Mouse (Mus musculus): ENCODE measurements around the gene Cks1brt. TPM values are rescaled to one million over a fixed set of nuclear protein-coding genes. Genes with fewer than 3 reads are reported as not detected.

Cks1brt gene
- polyA plus RNA-seq, 1 experiment: not detected

GRCm38 (mm10) chr8:85142516-85142915 is 9.2 kb upstream of the Cks1brt start:
- H3ac ChIP-seq (ENCODE audit: control insufficient read depth, insufficient read length): no peak overlapping the region
- TF ChIP-seq TCF12 (IDR thresholded peaks at IDR 0.05; ENCODE audit: insufficient read depth, poor library complexity, severe bottlenecking): no peak
- no peak for TF ChIP-seq CEBPB (IDR thresholded peaks at IDR 0.05; ENCODE audit: insufficient read depth, poor library complexity, severe bottlenecking)
- TF ChIP-seq E2F4 (IDR thresholded peaks at IDR 0.05; ENCODE audit: insufficient read depth): no peak
- H3K4me3 ChIP-seq: no peak overlapping the region
- no peaks in the 10 kb centered on the region for H3K36me3 ChIP-seq (ENCODE audit: control insufficient read depth, insufficient read depth)
- no peaks in the 10 kb centered on the region for H3K79me2 ChIP-seq (ENCODE audit: control insufficient read depth, insufficient read depth)
- no peaks in the 10 kb centered on the region for H3K27me3 ChIP-seq (ENCODE audit: control insufficient read depth, insufficient read depth, insufficient read length)
- H3K4me2 ChIP-seq (ENCODE audit: low read depth): no peak overlapping the region

- Histone ChIP-seq H3K36me3 (ENCODE audit: control insufficient read depth, insufficient read depth) (no peaks in the 10 kb centered on the region), H3K4me3 (no peak overlapping the region), H3K4me2 (ENCODE audit: low read depth) (no peak overlapping the region), H3K79me2 (ENCODE audit: control insufficient read depth, insufficient read depth) (no peaks in the 10 kb centered on the region), H3ac (ENCODE audit: control insufficient read depth, insufficient read length) (no peak overlapping the region), H3K27me3 (ENCODE audit: control insufficient read depth, insufficient read depth, insufficient read length) (peaks cover 3% of the 10 kb centered on the region)
- no peak for TF ChIP-seq MYOD1 (IDR thresholded peaks at IDR 0.05; ENCODE audit: control insufficient read depth in 1 of 3, insufficient read length in 2 of 3, low read depth in 2 of 3)
- no peak for TF ChIP-seq POLR2A (IDR thresholded peaks at IDR 0.05; ENCODE audit: insufficient read length, low read depth)
- TF ChIP-seq TCF3 (IDR thresholded peaks at IDR 0.05; ENCODE audit: insufficient read length, low read depth): no peak
- TF ChIP-seq CEBPB (IDR thresholded peaks at IDR 0.05; ENCODE audit: insufficient read depth, poor library complexity, severe bottlenecking): no peak
- no peak for TF ChIP-seq USF1 (IDR thresholded peaks at IDR 0.05; ENCODE audit: low read depth)
- TF ChIP-seq SRF (IDR thresholded peaks at IDR 0.05; ENCODE audit: control insufficient read depth, insufficient read length, low read depth): no peak
- no peak for TF ChIP-seq MYOG (IDR thresholded peaks at IDR 0.05; ENCODE audit: control insufficient read depth in 1 of 3, insufficient read depth in 1 of 3, insufficient read length in 2 of 3, low read depth in 2 of 3)
- no peak for TF ChIP-seq TCF12 (IDR thresholded peaks at IDR 0.05; ENCODE audit: insufficient read depth, poor library complexity, severe bottlenecking)
- no peak for TF ChIP-seq E2F4 (IDR thresholded peaks at IDR 0.05; ENCODE audit: insufficient read depth)
- no peak for TF ChIP-seq POLR2AphosphoS2 (IDR thresholded peaks at IDR 0.05; ENCODE audit: insufficient read length, low read depth)
- TF ChIP-seq MAX (IDR thresholded peaks at IDR 0.05; ENCODE audit: low read depth): no peak
- TF ChIP-seq REST (IDR thresholded peaks at IDR 0.05; ENCODE audit: insufficient read depth, insufficient read length): no peak
Observed at GRCm38 (mm10) chr8:85171291-85171690, 19.6 kb downstream of the Cks1brt start.

GRCm38 (mm10) chr8:85175892-85176291 is 24.2 kb downstream of the Cks1brt start:
- Histone ChIP-seq H3K36me3 (ENCODE audit: control insufficient read depth, insufficient read depth) (no peaks in the 10 kb centered on the region), H3ac (ENCODE audit: control insufficient read depth, insufficient read length) (no peak overlapping the region), H3K79me2 (ENCODE audit: control insufficient read depth, insufficient read depth) (no peaks in the 10 kb centered on the region), H3K4me3 (no peak overlapping the region), H3K27me3 (ENCODE audit: control insufficient read depth, insufficient read depth, insufficient read length) (peaks cover 3% of the 10 kb centered on the region), H3K4me2 (ENCODE audit: low read depth) (no peak overlapping the region)
- TF ChIP-seq USF1 (IDR thresholded peaks at IDR 0.05; ENCODE audit: low read depth) (no peak), MYOG (IDR thresholded peaks at IDR 0.05; ENCODE audit: control insufficient read depth in 1 of 3, insufficient read depth in 1 of 3, insufficient read length in 2 of 3, low read depth in 2 of 3) (no peak), MAX (IDR thresholded peaks at IDR 0.05; ENCODE audit: low read depth) (no peak), MYOD1 (IDR thresholded peaks at IDR 0.05; ENCODE audit: control insufficient read depth in 1 of 3, insufficient read length in 2 of 3, low read depth in 2 of 3) (no peak), CEBPB (IDR thresholded peaks at IDR 0.05; ENCODE audit: insufficient read depth, poor library complexity, severe bottlenecking) (no peak), TCF3 (IDR thresholded peaks at IDR 0.05; ENCODE audit: insufficient read length, low read depth) (no peak), POLR2AphosphoS2 (IDR thresholded peaks at IDR 0.05; ENCODE audit: insufficient read length, low read depth) (no peak), REST (IDR thresholded peaks at IDR 0.05; ENCODE audit: insufficient read depth, insufficient read length) (no peak), POLR2A (IDR thresholded peaks at IDR 0.05; ENCODE audit: insufficient read length, low read depth) (no peak), TCF12 (IDR thresholded peaks at IDR 0.05; ENCODE audit: insufficient read depth, poor library complexity, severe bottlenecking) (no peak), E2F4 (IDR thresholded peaks at IDR 0.05; ENCODE audit: insufficient read depth) (no peak), SRF (IDR thresholded peaks at IDR 0.05; ENCODE audit: control insufficient read depth, insufficient read length, low read depth) (no peak)

GRCm38 (mm10) chr8:85192346-85192745 is 40.6 kb downstream of the Cks1brt start:
- Histone ChIP-seq H3K4me3 (no peak overlapping the region), H3ac (ENCODE audit: control insufficient read depth, insufficient read length) (no peak overlapping the region), H3K4me2 (ENCODE audit: low read depth) (no peak overlapping the region), H3K36me3 (ENCODE audit: control insufficient read depth, insufficient read depth) (no peaks in the 10 kb centered on the region), H3K79me2 (ENCODE audit: control insufficient read depth, insufficient read depth) (no peaks in the 10 kb centered on the region), H3K27me3 (ENCODE audit: control insufficient read depth, insufficient read depth, insufficient read length) (no peaks in the 10 kb centered on the region)
- TF ChIP-seq POLR2AphosphoS2 (IDR thresholded peaks at IDR 0.05; ENCODE audit: insufficient read length, low read depth) (no peak), CEBPB (IDR thresholded peaks at IDR 0.05; ENCODE audit: insufficient read depth, poor library complexity, severe bottlenecking) (no peak), TCF3 (IDR thresholded peaks at IDR 0.05; ENCODE audit: insufficient read length, low read depth) (no peak), TCF12 (IDR thresholded peaks at IDR 0.05; ENCODE audit: insufficient read depth, poor library complexity, severe bottlenecking) (no peak)

- H3K79me2 ChIP-seq (ENCODE audit: control insufficient read depth, insufficient read depth): no peaks in the 10 kb centered on the region
Observed at GRCm38 (mm10) chr8:85220220-85220619, 68.5 kb downstream of the Cks1brt start.

More at GRCm38 (mm10) chr8:85220220-85220619, 68.5 kb downstream of the Cks1brt start:
- H3K36me3 ChIP-seq (ENCODE audit: control insufficient read depth, insufficient read depth): no peaks in the 10 kb centered on the region
- H3K4me3 ChIP-seq: no peak overlapping the region
- TF ChIP-seq MYOD1 (IDR thresholded peaks at IDR 0.05; ENCODE audit: control insufficient read depth in 1 of 3, insufficient read length in 2 of 3, low read depth in 2 of 3): no peak
- no peak for TF ChIP-seq SRF (IDR thresholded peaks at IDR 0.05; ENCODE audit: control insufficient read depth, insufficient read length, low read depth)
- no peak for TF ChIP-seq E2F4 (IDR thresholded peaks at IDR 0.05; ENCODE audit: insufficient read depth)
- no peak for TF ChIP-seq REST (IDR thresholded peaks at IDR 0.05; ENCODE audit: insufficient read depth, insufficient read length)
- TF ChIP-seq TCF3 (IDR thresholded peaks at IDR 0.05; ENCODE audit: insufficient read length, low read depth): no peak
- no peak for TF ChIP-seq POLR2A (IDR thresholded peaks at IDR 0.05; ENCODE audit: insufficient read length, low read depth)
- no peak for TF ChIP-seq MAX (IDR thresholded peaks at IDR 0.05; ENCODE audit: low read depth)
- no peak for TF ChIP-seq POLR2AphosphoS2 (IDR thresholded peaks at IDR 0.05; ENCODE audit: insufficient read length, low read depth)
- TF ChIP-seq MYOG (IDR thresholded peaks at IDR 0.05; ENCODE audit: control insufficient read depth in 1 of 3, insufficient read depth in 1 of 3, insufficient read length in 2 of 3, low read depth in 2 of 3): no peak
- no peak for TF ChIP-seq TCF12 (IDR thresholded peaks at IDR 0.05; ENCODE audit: insufficient read depth, poor library complexity, severe bottlenecking)
- no peak overlapping the region for H3ac ChIP-seq (ENCODE audit: control insufficient read depth, insufficient read length)
- no peak overlapping the region for H3K4me2 ChIP-seq (ENCODE audit: low read depth)
- H3K27me3 ChIP-seq (ENCODE audit: control insufficient read depth, insufficient read depth, insufficient read length): no peaks in the 10 kb centered on the region
